Mouse (Mus musculus) forebrain, embryonic 14.5 days (tissue): ENCODE results near the gene Ssh2. TPM values are rescaled to one million over a fixed set of nuclear protein-coding genes. Genes with fewer than 3 reads are reported as not detected.

Source experiments
- ATAC-seq: fragments of 200-750 bp; cut with Nextera tagmentation; 2 replicates; pipeline ENCODE4 v1.8.0; 2017; ENCODE audit warnings: mild to moderate bottlenecking, moderate library complexity
- DNase-seq: peaks from one replicate; pipeline ENCODE4 v3.0.0-alpha.2; 2015; ENCODE audit warnings: low spot score
- H3K27ac ChIP-seq: fragments of 300-500 bp; sonication (generic); 2 replicates; pipeline ENCODE4 v1.5.1; 2014; ENCODE audit warnings: low read depth, mild to moderate bottlenecking, control low read depth, low read length, moderate library complexity
- H3K27me3 ChIP-seq: fragments of 300-500 bp; sonication (generic); replicated peaks from 2 replicates; pipeline ENCODE4 v1.6.1; 2014; ENCODE audit warnings: low read length, control low read depth, mixed read lengths; ENCODE audit not compliant: control insufficient read depth, insufficient read depth
- H3K36me3 ChIP-seq: fragments of 300-500 bp; sonication (generic); 2 replicates; pipeline ENCODE4 v1.6.1; 2014; ENCODE audit warnings: low read length, control low read depth; ENCODE audit not compliant: control insufficient read depth, insufficient read depth
- H3K4me1 ChIP-seq: fragments of 300-500 bp; sonication (generic); 2 replicates; pipeline ENCODE4 v1.6.1; 2014; ENCODE audit warnings: antibody characterized with exemption, low read length, control low read depth; ENCODE audit not compliant: control insufficient read depth, insufficient read depth
- H3K4me2 ChIP-seq: fragments of 300-500 bp; sonication (generic); 2 replicates; pipeline ENCODE4 v1.6.1; 2014; ENCODE audit warnings: mild to moderate bottlenecking, control low read depth, low read length
- H3K4me3 ChIP-seq: fragments of 300-500 bp; sonication (generic); 2 replicates; pipeline ENCODE4 v1.5.1; 2014; ENCODE audit warnings: low read depth, low read length, control low read depth
- H3K9ac ChIP-seq: fragments of 300-500 bp; sonication (generic); 2 replicates; pipeline ENCODE4 v1.6.1; 2014; ENCODE audit warnings: mild to moderate bottlenecking, low read length, control low read depth, moderate library complexity
- H3K9me3 ChIP-seq: fragments of 300-500 bp; sonication (generic); replicated peaks from 2 replicates; pipeline ENCODE4 v1.6.1; 2016; ENCODE audit warnings: low read length, control low read depth, mixed read lengths; ENCODE audit not compliant: control insufficient read depth
- WGBS: fragments of 180-500 bp; shearing (Covaris S2); extraction: QIAGEN DNeasy Blood & Tissue Kit; methylation state at CpG from one replicate; pipeline ENCODE4 v1.1.7; 2014; 5-methylcytosine and 5-hydroxymethylcytosine counted together
- polyA plus RNA-seq: library from polyadenylated mRNA; unstranded; fragments of >200 nt; fragmentation: Nextera tagmentation; extraction: Ambion mirVana; gene quantifications from 2 replicates; pipeline ENCODE4 v1.2.1, GENCODE M21; 2014

Gene Ssh2
- polyA plus RNA-seq, 1 experiment from 2014 or later, result 15.5 TPM

DNA sequence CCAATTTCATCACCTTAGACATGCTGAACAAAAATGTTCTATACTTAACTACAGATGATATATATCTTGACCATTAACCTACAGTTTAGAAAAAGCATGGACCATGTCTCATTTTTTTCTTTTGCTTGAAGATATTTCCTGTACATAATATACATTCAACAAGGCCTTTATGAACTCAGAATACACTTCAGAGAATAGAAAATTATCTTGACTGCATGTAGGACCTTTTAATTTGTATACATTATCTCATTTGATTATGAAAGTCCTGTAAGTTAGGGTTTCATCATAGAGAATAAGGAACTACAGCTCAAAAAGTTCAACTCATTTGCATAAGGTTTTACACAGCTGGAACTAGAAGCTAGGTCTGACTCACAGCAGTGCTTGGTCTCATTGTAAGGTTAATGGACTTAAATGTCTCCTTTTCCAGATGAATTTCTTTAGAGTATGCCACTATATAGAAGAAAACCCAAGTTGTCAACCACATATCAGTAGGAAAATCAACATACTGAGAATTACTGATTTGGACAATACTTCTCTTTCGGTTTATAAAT lies 1.9 kb upstream of the Ssh2 start:
- H3K4me2 ChIP-seq, result no peak overlapping the region
- H3K4me1 ChIP-seq, result peaks cover 13% of the 10 kb centered on the region
- no peaks in the 10 kb centered on the region for H3K36me3 ChIP-seq
- WGBS, result 88% methylated on average over 1 of the region's 1 CpGs
- no peak for ATAC-seq
- no peaks in the 10 kb centered on the region for H3K27me3 ChIP-seq
- H3K27ac ChIP-seq, result no peak overlapping the region
- H3K9me3 ChIP-seq, result no peaks in the 10 kb centered on the region
- no peak for DNase-seq
- H3K9ac ChIP-seq, result no peak overlapping the region
- H3K4me3 ChIP-seq, result no peak overlapping the region

DNA sequence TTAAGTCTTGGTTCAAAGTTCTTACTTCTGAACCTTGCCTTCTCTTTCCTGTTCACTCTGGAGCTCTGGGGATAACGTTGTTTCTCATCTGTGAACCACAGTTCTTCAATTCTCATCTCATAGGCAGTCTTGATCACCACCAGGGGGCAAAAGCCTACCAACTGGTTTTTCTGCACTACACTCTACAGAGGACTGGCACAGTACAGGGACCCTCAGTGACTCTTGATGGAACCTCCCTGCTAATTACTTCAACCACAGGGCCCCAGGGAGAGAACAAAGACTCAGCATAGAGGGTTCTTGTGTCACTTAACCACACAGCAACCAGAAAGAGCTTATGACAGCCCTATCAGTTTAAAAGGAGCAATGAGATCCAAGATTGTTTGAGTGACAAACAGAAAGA lies 1.3 kb upstream of the Ssh2 start:
- no peak overlapping the region; the same call in 1 of the 2 replicates for H3K4me2 ChIP-seq
- ATAC-seq, result peak; percentile 49

DNA sequence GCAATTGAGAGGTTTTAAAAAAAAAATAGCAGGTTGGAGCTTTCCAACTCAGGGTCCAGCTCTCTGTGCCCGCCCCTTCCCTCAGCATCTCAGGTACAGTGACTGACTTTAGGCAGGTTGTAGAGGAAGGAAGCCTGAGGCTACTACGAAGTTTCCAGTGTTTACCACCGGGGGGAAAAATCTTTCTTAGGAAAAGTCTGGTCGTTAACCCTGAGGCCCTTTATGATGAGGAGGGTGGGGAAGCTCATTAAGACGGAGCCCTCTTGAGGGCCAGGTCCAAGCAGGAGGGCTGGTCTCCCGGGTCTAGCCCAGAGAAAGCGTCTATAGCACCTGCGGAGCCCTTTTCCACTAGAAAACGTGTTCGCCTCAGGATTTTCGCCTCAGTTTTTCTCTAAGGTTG lies 604 bp upstream of the Ssh2 start:
- H3K27me3 ChIP-seq, result no peaks in the 10 kb centered on the region
- peak overlapping the region; percentile 90 for H3K4me3 ChIP-seq
- H3K9me3 ChIP-seq, result no peaks in the 10 kb centered on the region
- H3K27ac ChIP-seq, result peak overlapping the region; percentile 99
- ATAC-seq (0 out of 2 replicates have a peak, but pooled peaks have one; percentile 14), DNase-seq (no peak)
- WGBS, result 0% methylated on average over 11 of the region's 11 CpGs
- H3K4me1 ChIP-seq, result peaks cover 13% of the 10 kb centered on the region
- H3K9ac ChIP-seq, result peak overlapping the region; percentile 99
- peak overlapping the region; percentile 84 for H3K4me2 ChIP-seq
- H3K36me3 ChIP-seq, result no peaks in the 10 kb centered on the region

More for the DNA sequence above, 1.3 kb upstream of the Ssh2 start:
- Histone ChIP-seq H3K4me3 (no peak overlapping the region), H3K27ac (no peak overlapping the region), H3K9me3 (no peaks in the 10 kb centered on the region), H3K4me1 (peaks cover 13% of the 10 kb centered on the region), H3K36me3 (no peaks in the 10 kb centered on the region), H3K9ac (no peak overlapping the region), H3K27me3 (no peaks in the 10 kb centered on the region)
- 3% methylated on average over 1 of the region's 1 CpGs for WGBS
- peak; percentile 87 for DNase-seq

DNA sequence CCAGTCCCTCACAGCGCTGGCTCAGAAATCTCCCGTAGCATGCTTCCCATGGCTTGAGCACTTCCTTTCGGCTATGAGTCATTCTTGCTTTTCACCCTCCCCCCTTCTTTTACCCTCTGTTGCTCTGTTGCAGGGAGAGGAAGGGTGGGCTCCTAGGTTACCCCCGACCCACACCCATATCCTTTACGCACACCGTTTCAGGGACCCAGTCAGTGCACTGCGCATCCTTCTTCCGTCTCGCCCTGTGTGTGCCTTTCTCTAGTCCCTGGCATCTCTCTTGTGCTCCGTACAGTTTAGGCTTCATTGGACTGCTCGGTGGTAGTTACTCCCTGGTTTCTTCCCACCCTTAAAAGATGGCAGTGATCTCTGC lies 659 bp downstream of the Ssh2 start:
- H3K27me3 ChIP-seq, result no peaks in the 10 kb centered on the region
- peak overlapping the region; percentile 99 for H3K9ac ChIP-seq
- WGBS, result under 1% methylated on average over 11 of the region's 11 CpGs
- DNase-seq, result no peak
- ATAC-seq, result peak; percentile 58
- H3K4me2 ChIP-seq, result peak overlapping the region; percentile 84
- H3K27ac ChIP-seq, result peak overlapping the region; percentile 99
- no peaks in the 10 kb centered on the region for H3K9me3 ChIP-seq
- no peaks in the 10 kb centered on the region for H3K36me3 ChIP-seq
- H3K4me1 ChIP-seq, result peaks cover 13% of the 10 kb centered on the region
- peak overlapping the region; percentile 90 for H3K4me3 ChIP-seq

DNA sequence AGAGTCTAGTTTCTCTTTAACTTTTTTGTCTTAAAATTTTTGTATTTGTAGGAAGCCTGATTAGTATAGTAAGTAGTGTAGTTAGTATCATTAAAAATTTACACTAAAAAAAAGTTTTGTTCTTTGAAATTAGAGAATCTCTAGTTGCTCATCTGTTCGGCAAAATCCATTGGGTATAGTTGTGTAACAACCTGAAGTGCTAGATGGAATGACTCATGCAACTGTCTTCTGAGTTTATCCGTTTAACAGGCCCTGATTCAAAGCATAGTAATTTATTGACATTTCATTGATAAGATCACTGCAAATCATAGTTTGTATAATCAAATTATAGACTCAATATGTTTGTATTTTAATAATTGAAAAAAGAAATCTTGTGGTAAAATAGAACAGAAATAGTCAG lies 14.7 kb downstream of the Ssh2 start:
- DNase-seq, result no peak
- 0 out of 2 replicates have a peak, but pooled peaks cover 3% of the 10 kb centered on the region for H3K36me3 ChIP-seq
- H3K4me1 ChIP-seq, result no peaks in the 10 kb centered on the region
- H3K9me3 ChIP-seq, result no peaks in the 10 kb centered on the region
- 86% methylated on average over 2 of the region's 2 CpGs for WGBS
- H3K4me3 ChIP-seq, result no peak overlapping the region
- H3K27me3 ChIP-seq, result no peaks in the 10 kb centered on the region
- no peak overlapping the region for H3K4me2 ChIP-seq
- no peak overlapping the region for H3K27ac ChIP-seq
- no peak overlapping the region for H3K9ac ChIP-seq
- ATAC-seq, result no peak

DNA sequence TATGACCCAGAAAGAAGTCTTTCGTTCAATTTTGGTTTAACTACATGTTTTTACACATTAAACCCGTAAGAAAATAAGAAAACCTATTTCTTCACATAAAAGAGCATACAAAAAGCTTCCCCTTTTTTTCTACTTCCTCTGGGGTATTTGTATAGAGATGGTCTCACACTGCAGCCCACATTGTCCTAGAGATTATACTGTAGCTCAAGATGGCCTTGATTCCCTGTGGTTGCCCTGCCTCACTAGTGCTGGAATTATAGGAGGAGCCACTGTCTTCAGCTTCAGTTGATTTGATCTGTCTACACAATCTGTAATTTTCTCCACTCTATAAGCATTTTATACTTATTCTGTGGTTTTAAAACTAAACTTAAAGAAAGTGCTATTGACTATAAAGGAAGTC lies 15.4 kb downstream of the Ssh2 start:
- no peaks in the 10 kb centered on the region for H3K9me3 ChIP-seq
- no peak overlapping the region for H3K4me2 ChIP-seq
- no peaks in the 10 kb centered on the region for H3K27me3 ChIP-seq
- WGBS, result 89% methylated on average over 2 of the region's 2 CpGs
- H3K9ac ChIP-seq, result no peak overlapping the region
- ATAC-seq (no peak), DNase-seq (no peak)
- no peaks in the 10 kb centered on the region for H3K4me1 ChIP-seq
- H3K27ac ChIP-seq, result no peak overlapping the region
- no peak overlapping the region for H3K4me3 ChIP-seq
- no peaks in the 10 kb centered on the region for H3K36me3 ChIP-seq

DNA sequence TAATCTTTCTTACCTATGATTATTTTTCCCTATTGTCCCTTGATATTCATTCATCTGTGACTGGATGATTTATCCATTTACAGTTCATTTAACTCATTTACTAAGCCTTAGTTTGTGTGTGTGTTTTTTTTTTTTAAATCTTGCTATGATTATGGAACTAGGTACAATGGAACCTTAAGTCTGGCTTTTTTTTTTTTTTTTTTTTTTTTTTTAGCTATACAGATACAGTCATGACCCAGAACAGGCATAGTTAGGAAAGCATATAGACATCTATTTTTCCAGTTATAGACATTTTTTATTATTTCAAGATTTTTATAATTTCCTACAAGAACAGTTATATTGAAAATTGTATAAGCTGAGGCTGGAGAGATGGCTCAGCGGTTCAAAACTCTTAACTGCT lies 19.2 kb downstream of the Ssh2 start:
- 94% methylated on average over 1 of the region's 1 CpGs for WGBS
- H3K36me3 ChIP-seq, result no peaks in the 10 kb centered on the region
- no peak overlapping the region for H3K4me3 ChIP-seq
- H3K4me1 ChIP-seq, result no peaks in the 10 kb centered on the region
- ATAC-seq (no peak), DNase-seq (no peak)
- H3K27ac ChIP-seq, result no peak overlapping the region
- no peaks in the 10 kb centered on the region for H3K9me3 ChIP-seq
- H3K4me2 ChIP-seq, result no peak overlapping the region
- no peak overlapping the region for H3K9ac ChIP-seq
- H3K27me3 ChIP-seq, result no peaks in the 10 kb centered on the region

DNA sequence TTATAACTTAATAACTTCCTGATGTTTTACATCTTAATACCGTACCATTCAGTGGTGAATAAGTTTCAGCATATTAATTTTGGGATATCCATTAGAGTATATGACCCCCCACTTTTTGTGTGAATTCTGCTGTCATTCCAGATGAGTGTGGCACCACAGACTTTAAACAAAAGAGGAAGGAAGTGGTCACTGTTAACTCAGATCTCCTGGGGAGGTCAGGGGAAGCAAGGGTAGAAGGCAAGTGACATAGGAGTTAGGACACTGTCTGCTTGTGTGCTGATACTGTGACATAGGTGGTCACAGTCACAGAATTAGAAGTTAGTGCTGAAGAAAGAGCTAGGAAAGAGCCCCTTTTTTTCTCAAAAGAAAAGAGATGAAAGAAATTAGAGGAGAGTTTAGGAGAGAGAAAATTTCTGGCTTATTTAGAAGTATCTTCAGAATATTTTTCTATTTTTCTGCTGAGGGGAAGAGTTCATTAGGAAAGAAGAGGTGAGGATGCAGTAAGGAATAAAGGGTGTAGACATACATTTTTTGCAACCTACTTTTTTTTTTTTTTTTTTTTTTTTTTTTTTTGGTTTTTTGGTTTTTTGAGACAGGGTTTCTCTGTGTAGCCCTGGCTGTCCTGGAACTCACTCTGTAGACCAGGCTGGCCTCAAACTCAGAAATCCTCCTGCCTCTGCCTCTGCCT lies 23.7 kb downstream of the Ssh2 start:
- Histone ChIP-seq H3K27me3 (no peaks in the 10 kb centered on the region), H3K27ac (no peak overlapping the region), H3K4me1 (no peaks in the 10 kb centered on the region), H3K9me3 (no peaks in the 10 kb centered on the region), H3K4me2 (no peak overlapping the region), H3K36me3 (no peaks in the 10 kb centered on the region), H3K9ac (no peak overlapping the region), H3K4me3 (no peak overlapping the region)
- DNase-seq (no peak), ATAC-seq (no peak)
- 91% methylated on average over 1 of the region's 1 CpGs for WGBS

DNA sequence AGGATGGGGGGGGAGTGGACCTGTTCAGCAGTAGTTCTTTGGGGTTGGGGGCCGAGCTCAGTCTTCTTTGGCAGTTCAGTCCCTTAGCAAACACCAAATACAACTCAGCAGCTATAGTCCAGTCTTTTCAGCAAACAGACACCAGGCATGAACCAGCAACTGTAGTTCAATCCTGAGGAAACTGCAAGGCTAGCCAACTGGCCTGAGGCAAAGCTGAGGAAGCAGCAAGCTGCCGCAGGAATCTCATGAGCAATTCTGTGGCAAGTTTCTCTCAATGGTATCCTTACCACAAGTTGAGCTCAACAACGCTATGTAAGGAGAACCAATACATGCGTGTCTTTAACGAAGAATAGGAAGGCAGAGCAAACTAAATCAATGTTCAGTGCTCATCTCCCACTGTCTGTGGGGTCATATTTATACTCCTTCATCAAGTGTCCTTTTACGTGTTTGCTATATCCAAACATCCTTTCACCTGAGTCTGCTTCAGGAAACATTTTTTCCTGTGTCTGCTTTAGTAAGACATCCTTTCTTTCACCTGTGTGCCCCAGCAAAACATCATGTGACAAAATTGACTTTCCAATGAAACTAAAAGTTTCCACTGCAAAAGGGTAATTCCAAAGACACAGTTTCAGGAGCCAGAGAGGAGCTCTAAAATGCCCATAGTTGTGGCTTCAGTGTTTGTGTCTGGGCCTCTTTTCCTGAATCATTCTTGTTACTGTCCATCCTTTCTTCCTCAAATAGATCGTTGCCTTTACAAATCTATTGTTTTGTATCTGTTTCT lies 24.6 kb downstream of the Ssh2 start:
- ATAC-seq (no peak), DNase-seq (no peak)
- no peaks in the 10 kb centered on the region for H3K36me3 ChIP-seq
- H3K27me3 ChIP-seq, result no peaks in the 10 kb centered on the region
- no peaks in the 10 kb centered on the region for H3K4me1 ChIP-seq
- H3K9me3 ChIP-seq, result no peaks in the 10 kb centered on the region
- WGBS, result 92% methylated on average over 7 of the region's 7 CpGs
- H3K4me3 ChIP-seq, result no peak overlapping the region
- H3K9ac ChIP-seq, result no peak overlapping the region
- H3K27ac ChIP-seq, result no peak overlapping the region
- no peak overlapping the region for H3K4me2 ChIP-seq
